Mouse (Mus musculus) right cerebral cortex, postnatal 36 days (tissue): ENCODE data around the gene Entr1.

Experiments used
- DNase-seq, 2 experiments: peaks; one replicate each; pipeline ENCODE4 v3.0.0; 2022; ENCODE audit warnings: low spot score in 2 of 2, mixed read lengths in 1 of 2

Entr1 gene

DNA sequence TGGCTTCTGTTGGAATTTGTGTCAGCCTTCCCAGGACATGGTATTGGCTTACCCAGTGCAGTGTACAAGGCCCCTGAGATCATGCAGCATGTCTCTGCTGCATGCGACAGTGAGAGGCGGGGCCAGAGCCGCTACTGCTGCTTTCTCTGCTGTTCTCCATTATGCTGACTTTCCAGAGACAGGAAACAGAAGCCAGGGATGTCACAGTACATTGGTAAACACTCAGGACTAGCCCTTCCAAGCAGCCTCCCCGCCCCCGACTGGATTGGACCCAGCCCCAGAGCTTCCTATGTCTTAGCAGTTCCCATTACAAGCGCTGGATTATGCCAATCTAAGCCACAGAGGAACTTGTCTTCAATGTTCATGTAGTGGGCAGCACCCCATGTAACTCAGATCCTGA, 40.9 kb downstream of the Entr1 start:
- no peak for DNase-seq

DNA sequence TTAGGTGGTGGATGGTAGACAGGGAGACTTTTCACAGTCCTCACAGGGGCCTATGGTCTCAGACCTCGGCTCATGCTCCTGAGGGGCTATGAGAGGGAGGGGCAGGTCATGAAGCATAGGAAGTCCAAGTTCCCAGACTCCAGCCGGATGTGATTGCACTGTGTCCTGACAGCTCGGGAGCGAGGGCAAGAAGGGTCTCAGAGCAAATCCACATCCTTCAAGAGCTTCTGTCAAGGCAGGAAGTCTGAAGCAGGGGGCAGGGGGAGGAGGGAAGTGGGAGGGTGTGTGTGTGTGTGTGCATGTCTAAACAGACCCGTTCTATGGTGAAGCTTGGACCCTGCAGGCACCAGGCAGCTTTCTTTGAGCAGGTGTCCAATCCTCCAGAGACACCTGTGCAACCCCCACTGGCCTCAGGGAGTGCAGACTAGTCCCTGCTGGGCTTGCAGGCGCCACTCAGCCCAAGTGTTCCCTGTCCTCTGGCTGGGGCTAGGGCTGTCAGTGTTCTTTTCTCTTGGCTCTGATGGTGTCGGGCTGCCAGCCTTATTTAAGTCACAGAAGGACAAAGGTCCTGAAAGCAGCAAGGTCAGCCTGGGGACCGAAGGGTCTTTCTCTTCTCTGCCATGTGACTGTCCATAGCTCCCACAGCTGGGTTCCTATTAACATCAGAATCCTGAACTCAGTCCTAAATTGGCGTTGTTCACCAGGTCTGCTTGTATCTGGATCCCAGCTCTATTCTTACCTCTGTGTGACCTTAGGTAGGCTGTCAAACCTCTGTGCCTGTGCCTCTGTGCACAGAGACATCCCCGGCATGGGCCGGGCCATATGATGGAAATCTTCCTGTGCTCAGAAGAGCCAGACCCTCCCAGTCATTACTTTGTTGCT, 46.3 kb downstream of the Entr1 start:
- no peak for DNase-seq

DNA sequence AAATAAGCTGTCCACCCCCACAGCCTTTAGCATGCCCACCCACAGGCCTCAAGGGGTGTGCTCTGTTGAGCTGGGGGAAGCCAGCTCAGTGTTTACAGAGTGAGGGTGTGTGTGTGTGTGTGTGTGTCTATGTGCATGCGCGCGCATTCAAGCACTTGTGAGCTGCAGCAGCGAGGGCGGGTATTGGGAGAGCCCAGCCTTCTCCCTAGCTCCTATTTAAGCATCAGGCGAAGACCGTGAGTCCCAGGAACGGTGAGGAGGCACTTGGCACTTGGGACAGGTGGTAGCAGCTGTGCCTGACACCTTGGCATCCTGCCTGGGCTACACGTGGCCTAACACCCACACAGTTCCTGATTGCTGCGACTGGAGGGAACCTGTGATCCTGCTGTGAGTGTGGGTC, 47.1 kb downstream of the Entr1 start:
- DNase-seq: peak; percentile 83 to 86

DNA sequence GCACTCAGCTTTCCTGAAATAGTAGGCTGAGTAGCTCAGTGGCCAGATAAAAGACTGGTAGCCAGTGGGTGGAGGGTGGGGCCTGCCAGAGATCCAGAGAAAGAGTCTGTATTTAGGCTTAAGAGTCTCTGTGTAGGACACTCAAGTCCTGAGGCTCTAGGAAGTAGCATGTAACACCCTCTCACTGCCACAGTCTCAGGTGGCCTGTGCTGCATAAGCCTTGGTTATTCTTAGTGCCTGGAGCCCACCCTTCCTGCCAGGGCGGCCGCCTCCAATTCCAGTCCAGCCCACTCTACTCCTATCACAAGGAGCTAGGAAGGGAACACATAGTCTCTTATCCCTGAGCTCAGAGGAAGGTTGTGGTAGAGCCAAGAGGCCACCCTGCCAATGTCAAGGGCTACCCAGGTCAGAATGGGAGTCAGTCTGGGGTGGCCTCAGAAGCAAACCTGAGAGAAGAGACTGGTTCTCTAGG, 47.6 kb downstream of the Entr1 start:
- peak in 1 of 2 experiments; percentile 75 for DNase-seq

- DNase-seq: no peak
Observed at GRCm38 (mm10) chr2:26339204-26339551, 49.9 kb downstream of the Entr1 start.

- no peak for DNase-seq
Observed at GRCm38 (mm10) chr2:26338302-26339203, 50.6 kb downstream of the Entr1 start.
